Mouse (Mus musculus) left cerebral cortex, postnatal 36 days (tissue): Measurements from ENCODE around the gene Gbp2b. TPM values are rescaled to one million over a fixed set of nuclear protein-coding genes. Genes with fewer than 3 reads are reported as not detected.
"Not testable (repeated sequence)": the region's sequence is repeated elsewhere in the genome, so short reads cannot be mapped to it uniquely, and the experiment has no call there.

ENCODE experiments used
- DNase-seq, 2 experiments: peaks; one replicate each; pipeline ENCODE4 v3.0.0; 2021 to 2022; ENCODE audit warnings: low spot score in 2 of 2, mixed read lengths in 1 of 2
- intact Hi-C: fragments of 180-260 bp; cut with DNase I; formaldehyde crosslinking; loops from one replicate; pipeline ENCODE4 v1.15.1; 2025
- total RNA-seq, 2 experiments: library from RNA; stranded (reverse); gene quantifications; 2 replicates each; pipeline ENCODE4 v1.2.3; 2021

The Gbp2b gene
- total RNA-seq, result not detected

- intact Hi-C loops, result no loop called here
- no peak for DNase-seq
Observed at GRCm38 (mm10) chr3:142594547-142594946, at the start of gene Gbp2b. Gene Gbp2b (plus strand): TSS chr3:142594847.

GRCm38 (mm10) chr3:142546690-142547089, 48.0 kb upstream of the Gbp2b start:
- intact Hi-C loops, result no loop called here
- no peak for DNase-seq

GRCm38 (mm10) chr3:142550052-142550676, 44.5 kb upstream of the Gbp2b start:
- DNase-seq, result no peak
- intact Hi-C loops, result no loop called here

DNA sequence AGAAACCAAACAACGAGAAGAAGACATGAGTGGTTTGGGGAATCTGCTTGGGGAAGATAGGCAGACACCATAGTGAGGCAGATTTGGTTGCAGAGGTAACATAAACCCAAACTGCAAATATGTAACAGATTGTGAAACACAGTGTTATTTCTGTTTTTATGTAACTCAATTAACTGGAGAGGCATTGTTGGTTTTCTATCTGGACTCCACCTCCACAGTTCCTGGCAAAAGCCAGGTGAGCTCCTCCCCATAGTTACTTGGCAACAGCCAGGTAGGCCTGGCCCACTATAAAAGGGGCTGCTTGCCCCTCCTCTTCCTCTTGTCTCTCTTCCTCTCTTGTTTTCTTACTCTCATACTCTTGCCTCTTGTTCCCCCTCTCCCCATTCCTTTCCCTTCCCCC, 40.0 kb upstream of the Gbp2b start:
- no peak for DNase-seq
- intact Hi-C loops, result no loop called here

- no peak for DNase-seq
- intact Hi-C loops, result no loop called here
Observed at GRCm38 (mm10) chr3:142555623-142556022, 39.0 kb upstream of the Gbp2b start.

- intact Hi-C loops, result loop anchor here (1.0 kb wide), 1 partner anchor 69 kb away; no protein-coding TSS in a partner anchor
Observed at GRCm38 (mm10) chr3:142559632-142560228, 34.9 kb upstream of the Gbp2b start, which contains the start of gene Gbp3. Gene Gbp3 (plus strand): TSS chr3:142560026.

GRCm38 (mm10) chr3:142560296-142560948, 34.2 kb upstream of the Gbp2b start:
- intact Hi-C loops, result loop anchor here (1.0 kb wide), 1 partner anchor 70 kb away; no protein-coding TSS in a partner anchor
- DNase-seq, result peak; percentile 64 to 72

More at GRCm38 (mm10) chr3:142559632-142560228, 34.9 kb upstream of the Gbp2b start, which contains the start of gene Gbp3:
- DNase-seq, result no peak

- DNase-seq, result no peak
- intact Hi-C loops, result no loop called here
Observed at GRCm38 (mm10) chr3:142561045-142561646, 33.5 kb upstream of the Gbp2b start.

- intact Hi-C loops, result no loop called here
- DNase-seq, result no peak
Observed at GRCm38 (mm10) chr3:142561666-142562065, 33.0 kb upstream of the Gbp2b start.

GRCm38 (mm10) chr3:142567490-142567889, 27.2 kb upstream of the Gbp2b start:
- intact Hi-C loops, DNase-seq: not testable (repeated sequence)

DNA sequence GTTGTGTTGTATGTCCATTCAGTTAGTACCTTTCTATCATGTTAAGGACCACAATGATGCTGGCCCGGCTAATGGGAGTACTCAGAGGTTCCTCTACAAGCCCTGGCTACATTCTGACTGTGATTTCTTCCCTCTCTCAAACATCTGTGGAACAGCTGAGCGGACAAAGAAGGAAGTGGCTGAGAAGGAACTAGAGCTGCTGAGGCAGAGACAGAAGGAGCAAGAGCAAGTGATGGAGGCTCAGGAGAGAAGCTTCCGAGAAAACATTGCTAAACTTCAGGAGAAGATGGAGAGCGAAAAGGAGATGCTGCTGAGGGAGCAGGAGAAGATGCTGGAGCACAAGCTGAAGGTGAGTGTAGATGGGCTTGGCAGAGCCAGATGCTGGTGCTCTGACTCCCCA, 23.9 kb upstream of the Gbp2b start:
- intact Hi-C loops, result no loop called here
- DNase-seq, result no peak

GRCm38 (mm10) chr3:142577108-142577507, 17.5 kb upstream of the Gbp2b start:
- intact Hi-C loops, result no loop called here
- no peak for DNase-seq

- intact Hi-C loops, result no loop called here
- no peak for DNase-seq
Observed at GRCm38 (mm10) chr3:142578342-142578741, 16.3 kb upstream of the Gbp2b start.

DNA sequence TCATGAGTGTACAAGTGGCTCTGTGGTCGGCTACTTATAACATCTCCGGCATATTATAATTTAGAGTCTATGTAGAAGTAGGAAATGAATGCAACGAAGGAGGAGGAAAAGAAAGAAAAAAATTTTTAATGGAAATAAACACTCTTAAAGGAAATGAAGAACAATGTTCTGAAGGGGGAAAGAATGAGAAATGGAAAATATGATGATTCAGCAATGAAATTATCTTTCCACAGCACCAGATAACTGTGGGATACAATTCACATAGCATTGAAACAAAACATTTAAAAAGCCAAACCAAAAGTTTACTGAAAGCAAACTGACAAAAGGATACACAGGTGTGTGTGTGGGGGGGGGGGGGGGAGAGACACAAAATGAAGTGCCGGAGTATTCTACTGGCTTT, 11.6 kb upstream of the Gbp2b start:
- intact Hi-C loops, result no loop called here
- no peak for DNase-seq

GRCm38 (mm10) chr3:142587386-142587785, 7.3 kb upstream of the Gbp2b start:
- intact Hi-C loops, result no loop called here
- no peak for DNase-seq

- intact Hi-C loops, result no loop called here
- no peak for DNase-seq
Observed at GRCm38 (mm10) chr3:142588888-142589287, 5.8 kb upstream of the Gbp2b start.

DNA sequence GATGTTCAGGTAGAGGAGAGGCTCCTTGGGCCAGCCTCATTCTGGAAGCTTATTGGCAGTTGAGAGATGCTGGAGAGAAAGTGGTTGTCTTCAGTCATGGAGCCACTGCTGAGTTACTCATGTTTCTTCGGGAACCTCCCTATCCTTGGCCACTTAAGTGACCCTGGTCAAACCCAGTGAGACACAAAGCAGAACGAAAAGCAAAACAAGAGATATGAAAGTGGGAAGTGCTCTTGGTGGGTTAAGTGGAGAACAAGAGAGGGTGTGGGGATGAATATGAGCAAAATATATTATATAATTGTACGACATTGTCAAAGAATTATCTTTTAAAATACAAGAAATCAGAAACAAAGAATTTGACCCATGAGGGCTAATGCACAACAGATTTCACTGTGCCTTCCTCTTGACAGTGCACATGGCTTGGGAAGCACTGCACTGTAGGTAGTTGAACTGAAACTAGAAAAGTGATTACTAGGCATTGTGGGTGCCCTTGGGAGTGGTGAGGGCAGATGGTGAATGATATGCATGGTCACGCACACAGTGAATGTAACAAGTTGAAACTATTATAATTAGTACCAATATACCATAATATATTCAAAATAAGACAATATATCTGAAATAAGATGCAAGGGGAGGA, 4.1 kb upstream of the Gbp2b start:
- no peak for DNase-seq

GRCm38 (mm10) chr3:142597923-142598322, 3.3 kb downstream of the Gbp2b start:
- intact Hi-C loops, result no loop called here

More for the DNA sequence above, 4.1 kb upstream of the Gbp2b start:
- intact Hi-C loops, result no loop called here

DNA sequence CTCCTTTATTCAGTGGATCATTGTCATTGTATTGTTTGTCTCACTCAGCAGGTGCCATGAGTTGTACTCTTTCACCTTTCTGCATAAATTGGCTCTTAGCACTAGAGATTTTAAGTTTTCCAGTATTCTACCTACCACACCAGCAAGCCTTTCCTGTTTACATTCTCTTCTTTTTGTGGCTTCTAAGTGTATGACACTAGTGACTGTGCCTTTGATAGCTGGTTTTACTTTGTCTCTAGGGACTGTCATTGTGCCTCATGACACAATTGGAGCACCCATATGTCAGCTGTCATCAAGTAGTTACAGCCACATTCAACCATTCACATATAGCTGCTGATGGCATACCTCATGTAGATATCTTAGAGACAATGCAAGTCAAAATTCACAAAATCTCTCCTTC, 7.0 kb downstream of the Gbp2b start:
- intact Hi-C loops, result no loop called here
- DNase-seq, result no peak

More at GRCm38 (mm10) chr3:142597923-142598322, 3.3 kb downstream of the Gbp2b start:
- no peak for DNase-seq

DNA sequence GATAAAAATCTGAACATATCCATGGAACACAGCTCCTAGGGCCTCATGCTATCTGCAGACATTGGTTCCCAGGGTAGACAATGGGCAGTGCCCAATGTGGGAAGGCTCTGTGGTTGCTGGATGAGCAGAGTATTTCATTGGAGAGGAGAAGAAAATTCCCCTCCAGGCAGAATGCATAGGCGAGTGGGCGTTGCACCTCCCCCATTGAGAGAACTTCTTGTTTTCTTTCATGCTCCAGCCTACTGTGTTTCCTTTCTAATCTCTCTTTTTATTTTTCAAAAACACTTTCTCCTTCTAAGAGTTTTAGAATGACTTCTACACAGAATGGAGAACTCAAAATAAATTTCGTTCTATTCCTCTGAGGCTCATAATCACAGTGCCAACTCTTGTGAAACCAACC, 24.0 kb downstream of the Gbp2b start:
- intact Hi-C loops, result no loop called here
- DNase-seq, result no peak
